Mouse (Mus musculus): ENCODE data around the gene Ets2.

DNA sequence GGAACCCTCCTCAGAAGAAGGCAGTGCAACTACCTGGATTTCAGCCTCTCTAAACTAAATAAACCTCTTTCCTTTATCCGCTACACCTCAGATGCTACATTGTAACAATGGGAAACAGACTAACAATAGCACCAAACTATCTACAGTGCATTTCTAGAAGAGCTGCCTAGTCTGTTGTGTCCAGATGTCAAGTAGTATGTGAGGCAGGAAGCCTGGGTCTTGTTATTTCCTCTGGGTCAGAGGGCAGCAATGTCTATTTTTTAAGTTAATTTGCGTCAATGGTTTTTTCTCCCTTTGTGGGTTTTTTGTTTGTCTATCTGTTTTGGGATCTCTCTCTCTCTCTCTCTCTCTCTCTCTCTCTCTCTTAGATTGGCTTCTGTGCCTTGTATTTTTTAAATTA lies 44.7 kb downstream of the Ets2 start:
- no peak for TF ChIP-seq CTCF (IDR thresholded peaks at IDR 0.05; ENCODE audit: low read depth)
- no peak for TF ChIP-seq EP300 (IDR thresholded peaks at IDR 0.05; ENCODE audit: low read depth)
